Mouse (Mus musculus) layer of hippocampus, postnatal 14 days (tissue): ENCODE measurements around the gene Zfp970. TPM values are rescaled to one million over a fixed set of nuclear protein-coding genes. Genes with fewer than 3 reads are reported as not detected.
"Not testable (repeated sequence)": the region's sequence is repeated elsewhere in the genome, so short reads cannot be mapped to it uniquely, and the experiment has no call there.

Experiments
- DNase-seq, 2 experiments: peaks; one replicate each; pipeline ENCODE4 v3.0.0; 2021 to 2022; ENCODE audit warnings: low spot score in 2 of 2, mixed read lengths in 1 of 2
- long read RNA-seq, 2 experiments: library from polyadenylated mRNA; stranded (forward); transcript quantifications; one replicate each; pipeline ENCODE4 v2.0.0; 2021
- total RNA-seq, 2 experiments: library from RNA; stranded (reverse); gene quantifications; 2 replicates each; pipeline ENCODE4 v1.2.3; 2021

Gene Zfp970
- 10 to 100 TPM; 35.4 to 41.2 TPM for total RNA-seq
- long read RNA-seq, experiment 1, partial matches to known transcripts = 7 of 16 reads
- long read RNA-seq, experiment 1, other reads (novel, unspliced or antisense) = 7 of 16 reads
- long read RNA-seq, experiment 2, transcript Zfp970-201 (4 exons, 794 nt) = major isoform, 8 of 21 reads
- long read RNA-seq, experiment 2, partial matches to known transcripts = 10 of 21 reads
- long read RNA-seq, experiment 2, other reads (novel, unspliced or antisense) = 2 of 21 reads

- DNase-seq = peak in 1 of 2 experiments; percentile 12
Observed at GRCm38 (mm10) chr2:177464676-177465075, at the start of gene Zfp970. TSS of gene Zfp970 (plus strand) at chr2:177464733.

GRCm38 (mm10) chr2:177468222-177468621, 3.7 kb downstream of the Zfp970 start:
- not testable (repeated sequence) for DNase-seq

GRCm38 (mm10) chr2:177472261-177472660, 7.7 kb downstream of the Zfp970 start:
- not testable (repeated sequence) for DNase-seq

- not testable (repeated sequence) for DNase-seq
Observed at GRCm38 (mm10) chr2:177481971-177482370, 17.4 kb downstream of the Zfp970 start.

GRCm38 (mm10) chr2:177483238-177483948, 18.9 kb downstream of the Zfp970 start:
- DNase-seq = not testable (repeated sequence)

- DNase-seq = peak; percentile 30 to 42
Observed at GRCm38 (mm10) chr2:177498067-177498466, 33.5 kb downstream of the Zfp970 start, which contains the start of gene Gm14403. TSS of gene Gm14403 (plus strand) at chr2:177498215.

- DNase-seq = not testable (repeated sequence)
Observed at GRCm38 (mm10) chr2:177499182-177499581, 34.6 kb downstream of the Zfp970 start.

GRCm38 (mm10) chr2:177505211-177505719, 40.7 kb downstream of the Zfp970 start:
- not testable (repeated sequence) for DNase-seq

- DNase-seq = not testable (repeated sequence)
Observed at GRCm38 (mm10) chr2:177511381-177511780, 46.8 kb downstream of the Zfp970 start.

- DNase-seq = not testable (repeated sequence)
Observed at GRCm38 (mm10) chr2:177511972-177512371, 47.4 kb downstream of the Zfp970 start.

- not testable (repeated sequence) for DNase-seq
Observed at GRCm38 (mm10) chr2:177513991-177514479, 49.5 kb downstream of the Zfp970 start.

- not testable (repeated sequence) for DNase-seq
Observed at GRCm38 (mm10) chr2:177517746-177518145, 53.2 kb downstream of the Zfp970 start.

GRCm38 (mm10) chr2:177518354-177518753, 53.8 kb downstream of the Zfp970 start:
- DNase-seq = not testable (repeated sequence)

GRCm38 (mm10) chr2:177518960-177519359, 54.4 kb downstream of the Zfp970 start:
- not testable (repeated sequence) for DNase-seq

GRCm38 (mm10) chr2:177520035-177520434, 55.5 kb downstream of the Zfp970 start:
- no peak for DNase-seq

- DNase-seq = no peak
Observed at GRCm38 (mm10) chr2:177523061-177523460, 58.5 kb downstream of the Zfp970 start.

- DNase-seq = not testable (repeated sequence)
Observed at GRCm38 (mm10) chr2:177523674-177524073, 59.1 kb downstream of the Zfp970 start.

GRCm38 (mm10) chr2:177524171-177524570, 59.6 kb downstream of the Zfp970 start:
- DNase-seq = not testable (repeated sequence)
